Mouse (Mus musculus) neural tube, embryonic 10.5 days (tissue): Measurements from ENCODE around the gene Srgn.
"Not testable (repeated sequence)": the region's sequence is repeated elsewhere in the genome, so short reads cannot be mapped to it uniquely, and the experiment has no call there.

Source experiments
- DNase-seq: peaks from one replicate; pipeline ENCODE4 v3.0.0-alpha.2; 2017; ENCODE audit warnings: low spot score; ENCODE audit errors: extremely low spot score

Srgn gene

DNA sequence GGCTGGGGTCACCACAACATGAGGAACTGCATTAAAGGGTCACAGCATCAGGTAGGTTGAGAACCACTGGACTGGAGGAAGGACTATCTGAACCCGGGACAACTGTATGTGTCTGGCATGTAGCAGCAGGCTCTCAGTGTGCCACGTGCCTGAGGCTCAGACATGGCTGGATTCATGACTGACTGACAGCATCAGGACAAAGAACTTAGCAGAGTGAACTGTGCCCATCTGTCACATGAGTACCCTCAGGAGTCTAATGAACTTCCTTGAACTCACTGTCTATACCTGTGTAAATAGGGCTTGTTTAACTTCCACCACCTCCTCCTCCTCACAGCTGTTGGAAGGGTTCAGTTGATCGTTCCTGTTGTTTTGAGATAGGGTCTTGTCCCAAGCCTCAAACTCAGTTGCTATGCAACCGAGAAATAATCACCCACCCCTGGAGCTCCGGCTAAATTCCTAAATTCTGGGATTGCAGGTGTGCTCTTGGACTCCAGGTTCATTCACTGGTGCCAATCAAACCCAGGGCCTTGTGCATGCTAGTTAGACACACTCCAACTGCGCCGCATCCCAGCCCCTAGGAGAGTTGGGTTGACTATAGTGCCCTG lies 4.8 kb downstream of the Srgn start:
- DNase-seq, result no peak

DNA sequence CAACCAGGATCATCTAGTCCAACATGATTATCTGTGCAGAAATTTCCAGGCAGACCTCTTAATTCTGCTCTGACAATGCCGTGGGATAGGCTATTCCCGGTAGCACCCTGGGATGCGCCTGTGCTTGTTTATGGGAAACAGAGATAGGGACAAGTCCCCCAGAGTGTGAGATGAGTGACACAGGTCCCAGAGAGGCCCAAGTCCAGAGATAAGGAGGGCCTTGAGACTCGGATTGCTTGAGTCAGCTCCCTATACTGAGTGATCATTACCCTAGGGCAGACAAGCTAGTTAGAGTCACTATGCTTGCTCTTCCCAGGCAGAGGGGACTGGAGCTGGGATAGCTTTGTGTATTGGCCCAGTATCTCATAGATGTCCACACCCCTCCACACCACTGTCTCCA lies 5.5 kb downstream of the Srgn start:
- DNase-seq, result no peak

DNA sequence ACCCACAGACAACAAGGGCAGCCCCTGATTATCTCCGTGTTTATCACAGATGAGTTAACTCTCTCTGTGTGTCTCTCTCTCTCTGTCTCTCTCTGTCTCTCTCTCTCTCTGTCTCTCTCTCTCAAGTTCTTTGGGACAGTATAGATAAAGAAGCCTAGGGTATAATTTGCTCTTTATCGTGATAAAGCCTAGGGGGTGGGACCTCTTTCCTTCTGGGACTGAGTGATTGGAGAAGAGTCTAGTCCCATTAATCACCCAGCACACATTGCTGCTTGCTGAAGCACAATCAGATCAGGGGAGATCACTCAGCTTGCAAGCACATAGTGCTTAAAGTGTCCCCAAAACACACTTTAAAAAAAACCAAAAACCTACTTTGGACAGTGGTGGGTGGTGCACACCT lies 6.3 kb downstream of the Srgn start:
- DNase-seq, result no peak

DNA sequence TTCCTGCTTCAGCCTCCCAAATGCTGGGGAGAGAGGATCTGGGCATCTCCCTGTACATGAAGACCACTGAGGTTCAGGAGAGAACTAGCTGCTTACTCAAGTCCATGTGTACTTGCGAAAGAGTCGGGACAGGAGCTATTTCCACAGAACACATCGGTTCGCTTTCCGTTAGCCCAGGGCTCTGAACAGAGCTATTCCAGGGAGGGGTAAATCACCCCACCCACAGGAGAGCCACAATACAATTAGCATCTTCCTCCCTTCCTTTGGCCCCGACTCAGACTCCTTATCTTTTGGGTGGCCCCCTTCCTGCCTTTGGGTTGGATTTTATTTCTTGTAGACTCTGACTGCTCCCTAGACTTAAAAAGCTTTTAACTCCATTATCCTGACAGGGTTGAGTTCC lies 9.7 kb downstream of the Srgn start:
- no peak for DNase-seq

DNA sequence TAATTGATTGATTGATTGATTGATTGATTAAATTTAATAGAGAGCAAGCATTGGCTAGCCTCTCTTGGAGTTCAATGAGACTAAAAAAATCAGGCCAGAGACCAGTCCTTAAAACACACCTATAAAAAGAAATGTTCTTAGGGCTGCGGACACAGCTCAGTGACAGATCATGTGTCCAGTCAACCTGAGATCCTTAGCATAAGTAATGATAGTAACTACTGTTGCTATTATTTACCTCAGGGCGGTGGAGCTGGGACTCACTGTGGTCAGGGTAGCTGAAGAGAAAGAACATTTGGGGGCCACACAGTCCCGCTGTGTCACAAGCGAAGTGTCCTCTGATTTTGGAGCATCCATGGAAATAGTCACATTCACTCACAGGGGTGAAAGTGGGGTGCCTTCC lies 14.4 kb downstream of the Srgn start:
- DNase-seq, result no peak

DNA sequence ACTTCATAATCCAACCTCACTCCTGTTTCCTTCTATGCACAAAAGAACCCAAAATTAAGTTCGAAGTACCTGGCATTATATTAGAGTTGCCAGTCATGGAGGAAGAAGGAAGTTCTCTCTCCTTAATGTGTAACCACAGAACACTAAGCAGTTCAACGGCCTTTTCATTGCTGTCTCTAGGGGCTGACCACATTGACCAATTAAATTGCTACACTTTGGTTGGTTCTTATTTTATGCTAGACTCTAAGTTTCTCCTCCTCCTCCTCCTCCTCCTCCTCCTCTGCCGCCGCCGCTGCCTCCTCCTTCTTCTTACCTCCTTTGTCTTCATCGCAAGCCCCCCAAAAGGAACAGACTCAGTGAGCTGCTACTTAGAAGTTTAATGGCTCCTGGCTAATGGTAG lies 15.7 kb downstream of the Srgn start:
- no peak for DNase-seq

DNA sequence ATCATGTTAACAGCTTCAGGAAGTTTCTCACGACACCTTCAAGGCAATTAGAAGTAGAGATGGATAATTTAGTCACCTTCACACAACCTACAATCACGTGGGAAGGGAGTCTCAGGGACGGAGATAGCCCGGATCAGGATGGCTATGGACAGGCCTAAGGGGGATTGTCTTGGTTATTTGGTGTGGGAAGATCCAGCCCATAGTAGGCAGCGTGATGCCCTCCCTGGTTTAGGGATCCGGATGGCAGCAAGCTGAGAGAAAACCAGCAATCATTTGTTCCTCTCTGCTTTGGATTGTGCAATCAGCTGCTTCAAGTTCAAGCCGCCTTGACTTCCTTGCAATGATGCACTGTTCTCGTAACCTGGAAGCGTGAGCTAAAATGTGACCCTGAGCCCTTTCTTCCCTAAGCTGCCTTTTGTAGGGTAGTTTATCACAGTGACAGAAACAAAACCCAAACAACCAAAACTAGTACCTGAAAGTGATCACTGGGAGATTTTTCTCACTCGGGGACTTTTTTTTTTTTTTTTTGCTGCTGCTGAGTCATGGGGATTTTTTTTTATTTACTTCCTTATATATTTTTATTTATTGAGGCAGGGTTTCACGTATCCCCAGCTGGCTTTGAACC lies 18.1 kb downstream of the Srgn start:
- DNase-seq, result no peak

DNA sequence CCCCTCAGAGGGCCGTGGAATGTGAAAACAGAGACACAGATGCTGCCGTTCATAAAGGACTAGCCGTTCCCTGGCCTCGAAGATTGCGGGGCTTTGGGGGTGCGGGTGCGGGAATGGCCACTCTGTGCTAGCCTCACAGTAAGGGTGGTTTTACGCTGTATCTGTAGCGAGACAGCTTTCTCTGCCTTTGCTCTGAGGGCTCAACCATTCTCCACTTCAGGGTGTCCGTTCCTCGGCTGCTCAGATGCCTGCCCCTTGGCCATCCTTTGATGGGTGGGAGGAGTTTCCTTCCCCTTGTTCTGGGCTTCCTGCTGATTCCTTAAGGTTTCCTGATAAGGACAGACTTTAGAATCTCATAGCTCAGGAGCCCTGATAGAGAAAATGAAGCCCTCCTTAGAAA lies 18.8 kb downstream of the Srgn start:
- no peak for DNase-seq

DNA sequence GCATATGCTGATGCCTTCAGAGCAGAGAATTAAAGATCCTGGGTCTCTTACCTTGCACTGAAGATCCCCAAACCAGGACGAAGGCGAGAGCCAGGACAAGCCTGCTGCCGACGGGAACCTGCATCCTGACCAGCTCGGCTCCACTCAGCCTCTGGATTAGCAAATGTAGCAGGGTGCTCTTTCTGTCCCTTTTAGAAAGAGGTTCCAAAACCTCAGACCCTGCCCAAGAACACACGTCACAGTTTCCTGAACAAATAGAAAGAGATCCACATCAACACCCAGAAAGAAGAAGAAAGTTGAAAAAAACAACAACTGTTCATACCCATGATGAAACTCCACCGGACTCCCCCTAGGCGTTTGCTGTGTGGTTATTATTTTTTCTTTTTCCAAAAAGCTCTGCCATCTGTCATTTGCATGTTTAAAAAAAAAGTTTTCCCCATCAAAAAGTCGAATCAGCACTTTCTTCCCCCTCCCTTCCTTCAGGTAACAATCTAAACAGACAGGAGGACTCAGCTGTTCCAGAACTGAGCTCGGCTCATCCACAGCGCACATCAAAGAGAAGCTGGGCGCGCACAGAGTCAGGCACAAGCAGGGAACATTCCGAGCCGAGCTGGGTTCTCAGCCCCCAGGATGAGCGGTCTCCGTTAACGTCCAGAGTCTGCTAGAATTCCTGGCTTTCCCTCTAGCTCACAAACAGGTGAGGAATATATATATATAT lies 19.5 kb downstream of the Srgn start:
- DNase-seq, result no peak

DNA sequence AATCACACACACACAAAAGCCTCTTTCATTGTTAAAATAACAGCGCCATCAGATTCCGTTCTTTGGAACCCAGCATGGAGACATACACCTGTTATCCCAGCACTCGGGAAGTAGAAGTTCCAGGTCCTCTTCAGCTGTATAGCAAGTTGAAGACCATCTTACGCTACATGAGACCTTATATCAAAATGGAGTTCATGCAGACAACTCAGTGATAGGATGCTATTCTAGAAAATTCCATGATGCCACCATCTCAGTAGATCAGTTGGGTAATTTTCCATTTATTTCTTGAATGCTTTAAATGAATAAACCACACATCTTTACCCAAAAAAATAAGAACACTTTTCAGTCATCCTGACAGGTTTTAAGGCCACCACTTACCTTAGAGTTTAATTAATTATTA lies 20.2 kb downstream of the Srgn start:
- no peak for DNase-seq

DNA sequence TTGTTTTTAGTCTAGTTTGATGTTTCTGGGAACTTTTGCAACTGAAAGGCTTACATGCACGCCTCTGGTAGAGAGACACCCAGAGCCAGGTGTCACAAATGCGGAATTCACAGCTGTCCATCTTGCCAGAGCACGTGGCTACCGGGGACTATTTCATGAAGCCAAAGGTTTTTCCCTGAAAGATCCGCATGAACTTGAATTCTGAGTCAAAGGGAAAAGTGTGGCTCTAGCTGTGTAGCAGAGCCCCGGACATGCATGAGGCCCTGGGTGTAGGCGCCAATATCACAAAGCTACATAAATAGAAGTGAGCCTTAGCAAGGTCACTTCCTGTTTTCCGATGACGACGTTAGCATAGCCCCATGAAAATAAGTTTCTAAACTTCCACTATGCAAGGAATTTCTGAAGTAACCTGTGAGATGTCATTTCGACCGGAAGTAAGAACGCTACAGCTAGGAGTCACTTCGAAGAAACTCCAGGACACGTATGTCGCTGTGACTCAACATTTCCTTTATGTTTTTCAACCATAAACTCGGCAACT lies 21.2 kb downstream of the Srgn start:
- DNase-seq, result no peak

DNA sequence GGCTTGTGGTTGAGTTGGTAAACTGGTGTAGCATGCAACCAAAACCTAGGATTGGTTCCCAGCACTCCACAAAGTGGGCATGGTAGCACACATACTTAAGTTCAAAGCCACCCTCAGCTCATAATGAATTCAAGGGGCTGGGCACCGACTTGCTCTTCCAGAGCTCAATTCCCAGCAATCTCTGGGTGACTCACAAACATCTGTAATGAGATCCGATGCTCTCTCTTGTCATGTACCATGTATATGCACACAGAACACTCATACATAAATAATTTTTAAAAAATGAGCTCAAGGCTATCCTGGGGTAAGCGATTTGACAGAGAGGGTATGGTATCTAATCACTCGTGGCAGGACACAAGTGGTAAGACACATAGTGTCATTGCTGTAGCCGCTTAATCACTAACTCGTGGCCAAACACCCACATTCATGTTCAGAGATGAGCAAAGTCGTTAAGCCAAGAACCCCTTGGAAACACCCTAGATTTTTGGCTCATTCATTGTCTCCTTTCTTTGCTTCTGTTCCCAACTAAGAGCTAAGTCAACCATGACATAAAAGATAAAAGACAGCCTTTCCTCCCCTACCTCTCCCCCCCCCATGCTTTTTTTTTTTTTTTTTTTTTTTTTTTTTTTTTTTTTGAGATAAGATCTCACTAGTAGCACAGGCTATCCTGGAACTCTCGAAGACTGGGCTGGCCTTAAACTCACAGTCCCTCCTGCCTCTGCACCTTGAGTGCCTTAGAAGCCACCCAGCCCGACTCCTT lies 21.8 kb downstream of the Srgn start:
- DNase-seq, result no peak

DNA sequence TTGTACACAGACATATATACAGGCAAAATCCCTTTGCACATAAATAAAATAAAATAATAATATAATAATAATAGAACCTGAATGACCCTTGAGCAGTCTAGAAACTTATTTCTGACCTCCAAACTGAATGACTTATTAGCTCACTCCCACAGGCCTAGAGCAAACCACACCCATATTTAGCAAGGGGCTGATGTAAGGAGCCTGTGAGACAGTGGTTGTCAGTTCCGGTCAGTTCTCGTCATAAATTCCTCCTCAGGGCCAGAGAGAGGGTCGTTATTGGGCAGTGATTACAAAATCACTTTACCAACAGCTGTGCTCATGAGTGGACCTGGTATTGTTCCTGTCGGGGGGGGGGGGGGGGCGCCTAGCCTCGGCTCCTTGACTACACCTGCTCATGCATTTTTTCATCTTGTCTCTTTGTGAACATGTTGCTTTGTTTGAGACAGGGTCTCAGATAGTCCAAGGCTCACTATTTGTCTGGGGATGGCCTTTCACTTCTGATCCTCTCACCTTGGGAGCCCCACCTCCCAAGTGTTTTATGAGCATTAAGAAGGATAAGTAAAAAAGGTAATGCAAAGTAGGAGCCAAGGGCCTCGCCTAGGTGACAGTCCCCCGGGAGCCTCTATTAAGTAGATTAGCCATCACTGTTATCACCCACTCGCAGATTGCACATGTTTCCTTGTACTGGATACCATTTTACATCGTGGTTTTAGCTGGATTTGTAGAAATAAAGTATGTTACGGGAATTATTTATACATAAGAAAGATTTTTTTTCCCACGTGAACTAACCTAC lies 23.2 kb downstream of the Srgn start:
- no peak for DNase-seq

DNA sequence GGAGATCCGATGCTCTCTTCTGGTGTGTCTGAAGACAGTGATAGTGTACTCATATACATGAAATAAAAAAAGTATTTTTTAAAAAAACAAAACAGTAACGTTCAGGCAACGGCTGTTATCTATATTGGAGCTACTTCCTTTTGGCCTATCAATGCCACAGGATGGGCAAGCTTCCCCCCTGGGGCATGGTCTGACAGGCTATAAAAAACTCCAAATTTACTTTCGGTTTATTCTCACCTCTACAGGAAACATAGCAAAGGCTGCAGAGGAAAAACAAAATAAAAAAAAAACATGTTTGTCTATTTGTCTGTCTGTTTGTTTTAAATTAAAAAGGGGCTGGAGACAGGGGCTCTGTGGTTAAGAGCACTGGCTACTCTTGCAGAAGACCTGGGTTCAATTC lies 23.9 kb downstream of the Srgn start:
- no peak for DNase-seq

DNA sequence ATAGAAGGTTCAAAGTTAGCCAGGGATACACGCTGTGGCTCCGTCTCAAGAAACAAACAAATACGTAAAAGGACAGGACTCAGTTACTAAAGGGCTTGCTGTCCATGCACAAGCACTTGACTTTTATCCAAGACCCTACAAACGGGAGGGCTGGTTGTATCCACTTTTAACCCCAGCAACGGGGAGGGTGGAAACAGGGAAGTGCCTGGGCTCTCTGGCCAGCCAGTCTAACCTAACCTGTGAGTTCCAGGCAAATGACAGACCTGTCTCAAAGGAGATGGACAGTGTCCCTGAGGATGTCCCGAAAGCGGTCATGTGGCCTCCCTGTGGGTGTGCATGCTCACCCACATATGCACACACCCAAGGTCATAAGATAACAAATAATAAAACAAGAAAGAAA lies 25.3 kb downstream of the Srgn start:
- DNase-seq, result no peak

DNA sequence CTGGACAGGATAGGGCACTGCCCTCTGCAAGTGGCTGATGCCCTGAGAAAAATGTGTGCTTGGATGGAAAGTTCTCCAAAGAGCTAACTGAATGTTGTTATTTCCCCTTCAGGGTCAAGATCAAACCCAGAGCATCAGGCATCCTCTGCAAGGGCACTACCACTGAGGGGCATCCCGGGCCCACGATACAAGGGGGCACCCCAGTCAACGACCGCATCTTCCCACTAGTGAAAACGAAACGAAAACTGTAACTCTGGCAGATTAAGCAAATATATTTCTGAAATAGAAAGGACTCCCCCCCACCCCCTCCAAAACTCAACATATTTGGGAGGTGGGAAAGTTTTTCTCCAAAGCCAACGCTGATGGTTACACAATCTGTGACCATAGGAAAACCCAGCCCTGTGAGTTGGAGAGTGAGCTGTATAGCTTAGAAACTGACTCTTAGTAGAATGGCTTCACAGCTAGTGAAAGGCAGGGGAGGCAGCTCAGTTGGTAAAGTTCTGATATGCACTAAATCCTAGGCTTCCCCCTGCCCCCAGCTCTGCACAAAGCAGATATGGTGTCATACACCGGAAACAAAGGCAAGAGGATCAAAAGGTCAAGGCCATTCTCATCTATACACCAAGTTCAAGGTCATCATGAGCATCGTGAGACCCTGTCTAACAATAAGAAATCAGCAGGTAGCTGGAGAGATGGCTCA lies 26.2 kb downstream of the Srgn start:
- no peak for DNase-seq

DNA sequence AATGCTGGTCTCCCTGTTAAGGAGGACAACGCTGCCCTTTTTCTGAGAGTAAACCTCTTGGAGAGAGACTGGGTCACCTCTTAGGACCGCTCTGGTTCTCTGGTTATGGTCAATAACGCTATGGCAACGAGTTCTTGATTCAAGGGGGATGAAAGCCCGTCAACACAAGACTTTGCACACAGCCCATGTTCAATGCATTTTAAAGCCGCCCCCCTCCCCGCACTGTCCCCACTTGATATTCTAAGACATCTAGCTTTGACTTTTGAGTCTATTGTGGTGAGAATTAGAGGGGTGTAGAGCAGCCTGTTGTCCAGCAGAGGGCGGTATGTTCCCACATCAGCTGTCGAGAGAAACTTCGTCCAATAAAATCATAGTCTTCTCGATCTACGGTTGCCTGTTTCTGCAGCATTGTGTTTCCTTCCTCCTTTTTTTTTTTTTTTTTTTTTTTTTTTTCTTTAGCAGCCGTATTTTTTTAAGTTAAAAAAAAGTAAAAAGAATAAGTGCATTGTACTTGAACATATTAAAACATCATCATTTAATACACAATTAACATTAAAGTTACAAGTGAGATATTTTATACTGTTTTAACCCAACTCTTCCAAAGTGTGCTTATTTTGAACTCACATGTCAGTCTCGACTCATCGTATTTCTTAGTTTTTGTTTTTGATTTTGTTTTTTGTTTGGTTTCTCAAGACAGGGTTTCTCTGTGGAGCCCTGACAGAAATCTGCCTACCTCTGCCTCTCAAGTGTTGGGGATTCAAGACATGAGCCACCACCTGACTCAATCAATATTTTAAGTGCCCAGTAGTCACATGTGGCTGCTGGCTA lies 26.9 kb downstream of the Srgn start:
- peak; percentile 66 for DNase-seq

DNA sequence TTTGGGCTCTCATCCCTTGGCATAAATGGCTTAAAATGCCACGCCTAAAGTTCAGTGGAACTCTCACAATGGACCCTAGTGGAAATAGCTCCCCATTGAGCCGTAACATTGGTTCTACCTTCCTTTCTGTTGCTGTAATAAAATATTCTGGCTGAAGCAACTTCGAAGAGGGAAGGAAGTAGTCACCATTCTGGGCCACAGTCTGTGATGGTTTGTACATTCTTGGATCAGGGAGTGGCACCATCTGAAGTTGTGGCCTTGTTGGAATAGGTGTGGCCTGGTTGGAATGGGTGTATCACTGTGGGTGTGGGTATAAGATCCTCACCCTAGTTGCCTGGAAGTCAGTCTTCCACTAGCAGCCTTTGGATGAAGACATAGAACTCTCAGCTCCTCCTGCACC lies 35.6 kb downstream of the Srgn start:
- not testable (repeated sequence) for DNase-seq

DNA sequence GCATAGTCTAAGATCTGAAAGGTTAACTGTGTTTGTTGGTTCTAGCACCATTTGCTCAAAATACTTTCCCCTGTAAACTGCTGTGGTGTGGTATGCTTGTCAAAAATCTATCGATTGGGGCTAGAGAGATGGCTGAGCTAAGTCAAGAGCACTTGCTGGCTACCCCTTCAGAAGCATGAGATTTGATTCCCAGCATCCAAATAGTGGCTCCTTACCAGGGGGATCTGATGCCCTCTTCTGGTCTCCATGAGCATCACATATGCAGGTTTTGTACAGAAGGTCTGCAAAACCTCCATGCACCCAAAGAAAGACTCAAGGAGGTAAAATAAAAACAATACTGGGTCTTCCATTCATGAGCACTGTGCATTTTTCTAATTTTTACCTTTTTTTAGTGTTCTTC lies 39.0 kb downstream of the Srgn start:
- DNase-seq, result no peak
